Mouse (Mus musculus) forebrain, postnatal 0 days (tissue): ENCODE data around the gene Col4a3. TPM values are rescaled to one million over a fixed set of nuclear protein-coding genes. Genes with fewer than 3 reads are reported as not detected.

Source experiments
- ATAC-seq: fragments of 200-750 bp; cut with Nextera tagmentation; 2 replicates; pipeline ENCODE4 v1.8.0; 2017; ENCODE audit warnings: mild to moderate bottlenecking, moderate library complexity
- DNase-seq: peaks from one replicate; pipeline ENCODE4 v3.0.0-alpha.2; 2015
- H3K27ac ChIP-seq: fragments of 300-500 bp; sonication (generic); 2 replicates; pipeline ENCODE4 v1.5.1; 2014; ENCODE audit warnings: low read depth, mild to moderate bottlenecking, antibody characterized with exemption, low read length, moderate library complexity, mixed read lengths
- H3K27me3 ChIP-seq: fragments of 300-500 bp; sonication (generic); 2 replicates; pipeline ENCODE4 v1.6.1; 2014; ENCODE audit warnings: mild to moderate bottlenecking, low read length, mixed read lengths; ENCODE audit not compliant: insufficient read depth
- H3K36me3 ChIP-seq: fragments of 300-500 bp; sonication (generic); 2 replicates; pipeline ENCODE4 v1.6.1; 2014; ENCODE audit warnings: mild to moderate bottlenecking, moderate library complexity; ENCODE audit not compliant: insufficient read depth
- H3K4me1 ChIP-seq: fragments of 300-500 bp; sonication (generic); 2 replicates; pipeline ENCODE4 v1.6.1; 2014; ENCODE audit warnings: antibody characterized with exemption; ENCODE audit not compliant: insufficient read depth
- H3K4me2 ChIP-seq: fragments of 300-500 bp; sonication (generic); 2 replicates; pipeline ENCODE4 v1.6.1; 2014; ENCODE audit warnings: low read depth, mild to moderate bottlenecking, moderate library complexity
- H3K4me3 ChIP-seq: fragments of 300-500 bp; sonication (generic); 2 replicates; pipeline ENCODE4 v1.5.1; 2014; ENCODE audit warnings: low read depth, low read length, mixed read lengths
- H3K9ac ChIP-seq: fragments of 300-500 bp; sonication (generic); 2 replicates; pipeline ENCODE4 v1.6.1; 2014; ENCODE audit warnings: mild to moderate bottlenecking
- H3K9me3 ChIP-seq: fragments of 300-500 bp; sonication (generic); 2 replicates; pipeline ENCODE4 v1.6.1; 2016; ENCODE audit warnings: low read length
- CTCF ChIP-seq: sonication (generic); IDR thresholded peaks from 2 replicates; pipeline ENCODE4 v1.5.1; 2016; ENCODE audit warnings: antibody characterized with exemption, control low read depth, low read depth
- WGBS: fragments of 180-500 bp; shearing (Covaris S2); extraction: QIAGEN DNeasy Blood & Tissue Kit; methylation state at CpG from one replicate; pipeline ENCODE4 v1.1.7; 2014; 5-methylcytosine and 5-hydroxymethylcytosine counted together
- polyA plus RNA-seq: library from polyadenylated mRNA; unstranded; fragments of >200 nt; fragmentation: Nextera tagmentation; extraction: Ambion mirVana; gene quantifications from 2 replicates; pipeline ENCODE4 v1.2.1, GENCODE M21; 2015
- total RNA-seq: library from RNA; depleted of rRNA; stranded (reverse); fragments of >200 nt; gene quantifications from 2 replicates; pipeline ENCODE4 v1.2.3, GENCODE M21; 2014; rRNA removed

The Col4a3 gene
- total and polyA plus RNA-seq, 2 experiments from 2014 or later = 0.27 to 0.57 TPM

DNA sequence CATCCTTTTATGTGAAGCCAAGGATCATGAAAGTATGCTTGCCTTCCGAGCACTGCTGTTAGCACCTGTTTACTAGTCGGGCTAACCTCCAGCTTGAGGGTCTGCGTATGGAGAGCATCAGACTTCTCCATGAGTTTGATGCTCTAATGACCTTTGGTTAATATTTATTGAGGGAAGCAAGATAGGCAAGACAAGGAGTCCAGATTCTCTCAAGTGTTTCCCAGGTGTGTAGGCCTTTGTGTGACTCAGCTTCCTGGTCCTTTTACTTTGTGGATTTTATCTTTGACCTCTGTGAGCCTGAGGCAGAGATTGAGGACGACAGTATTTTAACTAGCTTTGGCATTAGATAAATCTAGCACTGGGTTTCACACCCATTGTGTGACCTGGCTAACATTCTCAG is 179.9 kb downstream of the Col4a3 start:
- no peak overlapping the region for H3K4me2 ChIP-seq
- TF ChIP-seq CTCF = no peak
- H3K9me3 ChIP-seq = no peaks in the 10 kb centered on the region
- no peak for DNase-seq
- no peaks in the 10 kb centered on the region for H3K36me3 ChIP-seq
- H3K27ac ChIP-seq = no peak overlapping the region
- 80% methylated on average over 4 of the region's 4 CpGs for WGBS
- H3K27me3 ChIP-seq = no peaks in the 10 kb centered on the region
- no peaks in the 10 kb centered on the region for H3K4me1 ChIP-seq
- H3K4me3 ChIP-seq = no peak overlapping the region
- H3K9ac ChIP-seq = no peak overlapping the region
- ATAC-seq = no peak

GRCm38 (mm10) chr1:82768269-82768668 is 181.5 kb downstream of the Col4a3 start, which contains the start of gene Tm4sf20:
Gene Tm4sf20 (minus strand): TSS chr1:82768461.
- no peaks in the 10 kb centered on the region for H3K4me1 ChIP-seq
- ATAC-seq = no peak
- no peak for DNase-seq
- no peaks in the 10 kb centered on the region for H3K9me3 ChIP-seq
- H3K4me3 ChIP-seq = no peak within 1 kb of the TSS
- no peak for TF ChIP-seq CTCF
- H3K36me3 ChIP-seq = no peaks in the 10 kb centered on the region
- WGBS = 75% methylated on average over 5 of the region's 5 CpGs
- no peak within 1 kb of the TSS for H3K4me2 ChIP-seq
- no peak within 1 kb of the TSS for H3K9ac ChIP-seq
- no peak within 1 kb of the TSS for H3K27ac ChIP-seq
- H3K27me3 ChIP-seq = no peaks in the 10 kb centered on the region

DNA sequence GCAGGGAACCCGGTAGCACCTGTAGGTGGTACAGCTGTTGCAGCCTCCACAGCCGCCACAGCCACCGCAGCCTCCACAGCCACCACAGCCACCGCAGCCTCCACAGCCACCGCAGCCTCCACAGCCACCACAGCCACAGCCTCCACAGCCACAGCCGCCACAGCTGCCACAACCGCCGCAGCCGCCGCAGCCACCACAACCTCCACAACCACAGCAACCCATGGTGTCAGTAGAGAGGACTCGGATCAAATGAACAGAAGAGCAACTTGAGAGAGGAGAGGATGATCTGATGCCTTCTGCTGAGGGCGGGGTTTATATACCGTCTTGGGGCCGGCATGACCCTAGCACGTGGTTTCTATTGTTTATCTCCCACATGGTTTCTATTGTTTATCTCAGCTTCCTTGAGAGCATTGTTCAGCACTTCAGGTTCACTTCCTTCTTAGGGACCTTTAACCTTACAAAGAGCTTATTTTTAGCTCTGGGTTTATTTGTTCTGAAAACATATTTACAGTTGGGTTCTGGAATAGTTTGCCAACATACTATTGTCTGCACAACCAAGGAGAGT is 184.4 kb downstream of the Col4a3 start, which contains the start of gene Gm47791:
Gm47791 (minus strand) TSS at position 222 of the 565 bp plus-strand sequence.
- DNase-seq (no peak), ATAC-seq (no peak)
- TF ChIP-seq CTCF = no peak
- no peaks in the 10 kb centered on the region for H3K9me3 ChIP-seq
- no peak within 1 kb of the TSS for H3K27ac ChIP-seq
- H3K36me3 ChIP-seq = no peaks in the 10 kb centered on the region
- no peak within 1 kb of the TSS for H3K4me2 ChIP-seq
- H3K27me3 ChIP-seq = no peaks in the 10 kb centered on the region
- no peaks in the 10 kb centered on the region for H3K4me1 ChIP-seq
- 89% methylated on average over 15 of the region's 15 CpGs for WGBS
- H3K9ac ChIP-seq = no peak within 1 kb of the TSS
- H3K4me3 ChIP-seq = no peak within 1 kb of the TSS

Other genes with a start within 250 kb of the Col4a3 start
- gene Col4a4, start 72 bp upstream of the Col4a3 start, total RNA-seq = 0.29 and 0.38 TPM in 2 replicates
- 0.14 and 0.22 TPM in 2 replicates for gene Col4a4, start 72 bp upstream of the Col4a3 start, polyA plus RNA-seq
- 649 and 724 TPM in 2 replicates for gene Mff, start 138.0 kb downstream of the Col4a3 start, total RNA-seq
- 456 and 481 TPM in 2 replicates for gene Mff, start 138.0 kb downstream of the Col4a3 start, polyA plus RNA-seq
- gene Tm4sf20, start 181.5 kb downstream of the Col4a3 start, total RNA-seq = not detected in 2 replicates
- gene Tm4sf20, start 181.5 kb downstream of the Col4a3 start, polyA plus RNA-seq = not detected in 2 replicates
- not detected in 2 replicates for gene Gm47791, start 184.3 kb downstream of the Col4a3 start, total RNA-seq
- gene Gm47791, start 184.3 kb downstream of the Col4a3 start, polyA plus RNA-seq = not detected in 2 replicates